Mouse (Mus musculus) cerebellum, adult 8-10 months (tissue): ENCODE measurements at regions not wholly inside any gene's neighbourhood (a gene's known extent, or its start where the extent isn't known, plus 50 kb on each side); places are given as distances from the start of the nearest gene placed in this dataset.

Experiments
- DNase-seq: peaks from one replicate; pipeline ENCODE4 v3.0.0; 2022

DNA sequence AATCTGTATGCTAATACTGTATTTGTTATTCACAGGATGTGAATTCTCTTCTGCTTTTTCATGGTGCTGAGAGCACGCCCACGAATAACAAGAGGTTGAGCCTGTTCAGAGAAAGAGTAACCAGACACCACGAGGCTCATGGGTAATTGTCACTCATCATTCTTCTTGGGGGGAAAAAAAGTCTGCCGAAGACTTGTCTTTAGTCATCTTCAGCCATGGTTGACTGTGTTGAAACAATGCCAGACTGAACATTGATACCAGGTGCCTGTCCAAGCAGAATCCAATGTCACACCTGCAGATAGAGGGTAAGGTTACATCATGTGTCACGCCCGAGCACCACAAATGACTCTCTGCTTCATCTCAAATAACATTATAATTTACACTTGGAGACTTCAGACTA lies 418.5 kb downstream of the Fgf9 start:
- DNase-seq: no peak

DNA sequence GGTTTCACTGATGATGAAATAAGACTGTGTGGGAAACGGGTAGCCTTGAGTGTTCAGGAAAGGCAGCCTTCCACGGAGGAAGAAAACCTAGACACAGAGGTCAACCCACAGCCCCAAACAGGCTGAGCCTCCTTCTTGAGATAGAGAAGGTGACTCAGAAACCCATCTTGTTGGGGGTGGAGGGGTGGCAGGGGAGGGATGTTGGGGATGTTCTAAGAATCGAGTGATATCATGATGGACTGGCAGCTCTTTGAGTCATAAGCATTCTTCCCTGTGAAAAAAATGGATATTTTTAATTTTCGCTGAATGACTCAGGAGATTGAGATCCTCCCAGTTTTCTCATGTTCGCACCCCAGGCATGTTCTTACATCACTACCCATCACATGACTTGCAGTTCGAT lies 417.5 kb downstream of the Fgf9 start:
- DNase-seq: no peak

DNA sequence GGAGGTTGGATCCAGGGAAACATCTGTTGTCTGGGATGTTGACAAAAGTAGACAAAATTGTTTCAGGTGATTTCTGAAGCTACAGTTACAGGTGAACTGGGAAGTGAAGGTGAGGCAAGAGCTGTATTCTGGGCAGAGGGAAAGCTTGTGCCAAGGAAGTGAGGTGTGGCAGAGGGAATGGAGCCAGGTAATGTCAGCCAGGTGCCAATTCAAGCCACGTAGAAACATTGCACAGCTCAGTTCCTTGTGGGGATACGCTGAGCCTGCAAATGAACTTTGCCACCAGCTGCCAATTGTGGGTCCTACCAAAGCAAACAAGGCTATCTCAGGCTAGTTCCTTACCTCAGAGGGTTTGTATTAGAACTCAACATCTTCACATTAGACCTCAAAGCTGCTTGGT lies 410.1 kb downstream of the Fgf9 start:
- no peak for DNase-seq

DNA sequence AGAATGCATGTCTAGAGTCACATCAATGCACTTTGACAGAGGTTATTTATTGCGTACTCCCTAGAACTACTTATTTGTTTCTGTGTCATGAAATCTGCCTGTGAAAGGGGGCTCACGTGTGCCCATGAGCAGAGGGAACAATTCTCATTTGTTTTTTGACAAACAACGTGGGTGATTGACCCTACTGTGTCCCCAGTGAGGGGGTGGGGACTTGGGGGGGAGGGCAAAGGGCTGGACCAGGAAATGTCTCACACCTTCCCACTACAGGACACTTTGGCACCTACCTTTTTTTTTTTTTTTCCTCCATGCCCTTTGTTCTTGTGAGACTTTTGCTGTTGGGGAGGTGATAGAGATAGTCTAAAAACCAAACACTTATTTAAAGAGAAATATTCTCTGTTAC lies 400.3 kb downstream of the Fgf9 start:
- DNase-seq: no peak

DNA sequence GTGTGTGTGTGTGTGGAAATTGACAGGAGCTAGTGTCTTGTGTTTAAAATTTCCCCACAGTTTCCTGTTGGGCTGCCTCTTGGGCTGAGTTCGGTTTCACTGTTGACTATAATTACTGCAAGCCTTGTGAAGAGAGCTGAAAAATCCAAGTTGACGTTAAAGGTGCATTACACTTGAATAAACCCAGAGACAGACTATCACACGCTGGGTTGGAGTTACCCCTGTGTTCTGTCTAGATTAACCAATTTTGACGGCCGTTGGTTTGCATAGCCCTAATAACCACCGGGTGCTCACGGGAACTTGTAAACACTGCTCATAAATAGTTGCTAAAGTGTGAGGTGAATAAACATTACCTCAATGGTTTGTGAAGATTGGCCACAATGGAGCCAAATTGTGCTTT lies 398.1 kb downstream of the Fgf9 start:
- no peak for DNase-seq

DNA sequence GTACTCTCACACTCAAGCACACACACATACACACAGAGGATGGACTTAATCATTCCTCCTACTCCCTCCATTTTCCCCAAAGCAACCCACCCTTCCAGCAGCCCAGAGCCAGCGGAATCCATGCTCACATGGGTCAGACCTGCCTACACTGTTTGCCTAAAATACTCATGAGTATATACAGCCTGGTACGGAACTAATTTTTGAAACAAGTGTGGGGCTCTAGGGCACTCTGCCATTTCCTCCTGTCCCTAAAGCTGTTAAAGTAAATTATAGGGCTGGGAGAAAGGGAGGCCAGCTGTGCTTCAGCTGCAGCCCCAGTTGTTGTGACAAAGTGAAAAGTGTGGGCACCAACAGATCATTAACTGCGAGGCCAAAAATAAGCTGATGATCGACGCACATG lies 397.5 kb downstream of the Fgf9 start:
- no peak for DNase-seq

DNA sequence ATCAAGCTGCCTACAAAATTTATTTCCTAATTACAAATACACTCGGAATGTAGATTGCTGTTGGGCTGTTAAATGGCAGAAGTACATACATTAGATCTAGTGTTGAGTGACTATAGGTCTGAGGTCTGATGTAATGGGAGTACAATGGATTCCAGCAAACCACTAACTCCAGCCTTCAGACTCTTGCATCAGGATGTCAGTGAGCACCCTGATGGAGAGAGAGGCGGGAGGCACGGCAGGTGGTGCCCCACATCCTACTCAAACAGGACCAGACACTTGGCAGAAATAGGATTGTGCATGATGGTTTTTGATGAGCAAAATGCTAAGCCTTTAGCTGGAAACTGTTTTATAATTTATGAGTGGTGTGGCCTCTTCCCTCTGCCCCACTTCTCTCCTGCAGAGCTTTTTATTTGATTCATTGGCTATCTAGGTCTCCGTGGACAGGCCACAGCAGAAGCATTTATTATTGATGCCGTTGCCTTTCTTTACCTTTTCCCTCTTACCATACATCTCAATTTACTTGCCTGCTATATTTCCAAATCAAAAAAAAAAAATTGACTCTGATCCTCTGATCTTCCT lies 376.5 kb downstream of the Fgf9 start:
- peak; percentile 4 for DNase-seq

DNA sequence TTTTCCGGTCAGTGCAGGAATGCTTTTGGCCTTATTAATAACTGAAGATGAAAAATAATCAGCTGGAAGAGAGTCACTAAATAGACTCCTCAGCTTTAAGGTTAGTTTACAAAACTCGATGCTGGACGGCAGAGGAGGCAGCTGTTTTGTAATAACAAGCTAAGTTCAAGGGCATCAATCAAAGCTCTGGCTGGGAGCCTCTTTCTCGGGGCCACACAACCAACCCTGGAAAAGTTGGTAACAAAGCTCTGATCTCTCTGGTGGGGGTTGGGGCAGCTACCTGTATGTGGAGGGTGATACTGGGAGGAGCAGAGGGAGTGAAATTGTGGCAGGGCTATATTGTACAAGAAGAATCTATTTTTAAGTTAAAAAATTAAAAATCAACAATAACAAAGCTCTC lies 374.1 kb downstream of the Fgf9 start:
- DNase-seq: no peak

DNA sequence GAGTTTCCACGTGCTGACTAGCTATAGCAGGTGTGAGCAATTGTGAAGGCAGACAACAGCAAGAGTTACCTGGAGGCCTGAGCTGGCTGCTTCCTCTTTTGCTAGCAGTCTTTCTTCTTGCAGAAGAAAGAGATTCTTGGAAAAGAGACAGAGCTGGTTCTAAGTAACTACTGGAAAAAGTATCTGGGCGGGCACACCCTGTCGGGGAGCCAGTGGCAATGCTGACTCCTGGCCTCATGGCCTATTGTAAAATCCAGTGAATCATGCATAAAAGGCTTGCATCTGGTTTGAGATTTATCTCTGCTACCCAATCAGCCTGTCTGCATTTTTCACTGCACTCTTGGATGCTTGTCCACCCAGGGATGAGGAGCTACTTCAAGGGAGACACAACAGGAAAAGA lies 372.2 kb downstream of the Fgf9 start:
- no peak for DNase-seq

DNA sequence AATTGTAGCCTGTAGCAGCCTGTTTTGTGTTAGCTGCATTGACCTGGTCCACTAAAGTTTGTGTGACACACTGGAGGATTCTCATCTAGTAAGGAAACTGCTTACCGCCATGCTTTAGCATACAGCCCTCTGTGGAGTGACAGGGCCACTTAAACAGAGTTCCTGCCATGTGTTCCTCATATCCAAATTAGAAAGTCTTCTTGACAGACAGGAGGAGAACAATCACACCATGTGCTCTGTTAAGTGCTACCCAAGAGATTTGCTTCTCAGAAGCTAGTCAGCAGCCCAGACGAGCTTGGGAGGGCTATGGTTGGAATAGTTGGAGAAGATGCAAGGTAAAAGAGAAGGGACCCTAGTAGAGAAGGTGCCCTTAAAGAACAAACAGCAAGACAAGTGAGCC lies 369.6 kb downstream of the Fgf9 start:
- DNase-seq: no peak

DNA sequence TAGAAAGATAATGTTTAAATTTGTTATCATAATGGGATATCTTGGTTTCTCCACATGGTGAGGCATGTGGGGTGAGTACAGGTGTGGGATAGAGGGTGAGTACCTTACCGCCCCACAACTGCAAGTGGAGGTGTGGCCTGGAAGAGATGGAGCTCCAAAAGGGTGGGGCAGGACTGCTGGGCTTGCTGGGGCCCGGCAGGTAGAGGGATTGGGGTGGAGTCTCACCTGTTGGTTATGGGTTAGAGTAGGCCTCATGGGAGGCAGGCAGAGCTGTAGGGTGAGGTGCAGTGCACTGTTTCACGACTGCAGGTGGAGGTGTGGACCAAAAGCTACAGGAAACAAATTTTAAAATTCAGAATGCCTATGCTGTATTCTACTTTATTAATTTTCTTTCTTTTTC lies 365.7 kb downstream of the Fgf9 start:
- DNase-seq: no peak

DNA sequence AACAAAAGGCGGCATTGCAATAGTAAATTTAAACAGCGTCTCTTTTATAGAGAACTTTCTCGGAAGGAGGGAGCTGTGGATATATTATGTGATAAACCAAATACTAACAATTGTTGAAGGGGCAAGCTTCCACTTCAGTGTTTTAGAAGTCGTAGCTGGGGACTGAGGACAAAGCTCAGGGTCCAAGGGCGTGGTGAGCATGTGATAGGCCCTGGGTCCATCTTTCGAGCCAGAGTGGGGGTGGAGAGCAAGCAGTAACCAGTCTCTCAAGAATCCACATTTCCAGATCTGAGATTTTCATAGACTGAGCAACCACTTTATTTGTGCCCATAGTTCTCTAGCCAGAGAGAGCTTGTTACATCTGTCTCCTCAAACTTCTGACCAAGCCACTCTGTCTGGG lies 356.1 kb downstream of the Fgf9 start:
- no peak for DNase-seq

DNA sequence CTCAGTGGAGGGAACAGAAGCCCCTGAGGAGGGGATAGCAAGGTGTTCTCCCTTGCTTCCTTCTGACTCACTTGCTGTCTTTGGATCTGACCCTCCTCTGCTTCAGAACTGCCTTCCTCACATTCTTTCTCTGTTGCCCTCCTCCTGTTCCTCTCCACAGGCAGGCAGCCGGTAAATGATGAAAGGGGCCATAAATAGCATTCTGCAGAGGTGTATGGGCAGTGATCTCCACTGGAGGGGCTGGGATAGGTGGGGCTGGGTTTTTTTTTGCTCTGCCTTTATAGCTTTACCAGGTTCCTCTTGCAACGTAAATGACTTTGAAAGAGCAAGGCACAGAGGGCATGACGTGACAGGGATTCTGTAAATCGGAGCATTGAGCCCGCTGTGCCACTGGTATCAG lies 351.6 kb downstream of the Fgf9 start:
- DNase-seq: no peak

DNA sequence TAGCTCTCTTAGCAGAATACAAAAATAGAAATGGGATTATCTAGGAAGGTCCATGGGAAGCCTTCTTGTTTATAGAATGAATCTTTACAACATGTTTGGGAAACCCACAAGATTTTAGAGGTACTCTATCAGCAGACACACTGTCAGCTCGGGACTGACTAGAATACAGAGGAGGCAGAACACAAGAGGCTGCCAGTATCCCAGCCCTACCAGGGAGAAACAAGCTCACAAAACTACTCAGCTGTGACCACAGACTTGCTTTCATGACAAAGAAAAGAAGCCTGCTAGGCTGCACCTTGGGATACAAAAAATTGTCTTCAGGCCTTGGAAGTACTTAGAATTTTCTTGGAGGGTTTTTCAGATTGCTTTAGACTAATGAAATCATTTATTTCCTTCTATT lies 347.2 kb downstream of the Fgf9 start:
- no peak for DNase-seq

DNA sequence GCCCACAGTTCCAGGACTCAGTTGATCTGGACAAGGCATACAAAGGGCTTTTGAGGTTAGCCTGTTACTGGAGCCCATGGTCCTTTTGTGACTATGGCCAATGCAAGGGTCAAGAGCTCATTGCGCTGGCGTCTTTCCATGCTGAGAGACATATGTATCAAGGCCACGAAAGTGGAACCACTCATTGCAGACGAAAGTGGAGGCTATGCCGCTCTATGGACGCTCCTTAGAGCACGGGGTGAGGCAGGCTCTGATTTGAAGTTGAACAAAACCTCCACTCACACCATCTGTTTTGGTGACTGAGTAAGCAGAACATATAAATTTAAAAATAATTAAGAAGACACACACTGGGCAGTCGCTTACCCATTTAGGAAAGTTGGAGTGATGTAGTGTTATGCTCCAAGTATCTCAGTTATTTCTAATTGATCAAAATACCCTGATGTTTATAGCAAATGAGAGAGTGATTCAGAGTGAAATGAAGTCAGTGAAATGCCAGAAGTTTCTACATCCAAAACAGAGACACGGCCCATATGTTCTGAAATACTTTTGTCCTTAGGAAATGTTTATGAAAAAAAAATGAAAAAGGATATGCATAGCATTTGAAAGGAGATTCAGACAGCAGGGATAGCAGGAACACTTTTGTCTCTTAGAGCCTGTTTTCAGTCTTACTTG lies 321.8 kb downstream of the Fgf9 start:
- DNase-seq: no peak

DNA sequence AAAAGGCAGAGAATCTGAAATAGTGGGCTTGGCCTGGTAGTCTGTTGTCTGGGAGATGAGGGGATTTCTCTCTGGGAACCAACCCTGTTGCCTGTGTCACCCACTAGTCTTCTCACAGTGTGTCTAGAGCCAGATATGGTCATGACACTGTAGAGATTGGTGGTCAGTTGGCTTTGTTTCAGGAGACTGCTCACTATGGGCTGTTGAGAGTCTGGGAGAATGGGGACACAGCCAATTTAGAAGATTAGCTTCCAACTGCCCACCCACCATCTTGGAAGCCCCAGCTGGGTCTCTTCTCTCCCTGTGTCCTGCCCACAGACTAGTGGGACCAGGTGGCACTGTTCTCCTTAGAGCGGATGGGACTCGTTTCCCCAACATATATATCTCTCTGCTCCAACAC lies 320.4 kb downstream of the Fgf9 start:
- no peak for DNase-seq

DNA sequence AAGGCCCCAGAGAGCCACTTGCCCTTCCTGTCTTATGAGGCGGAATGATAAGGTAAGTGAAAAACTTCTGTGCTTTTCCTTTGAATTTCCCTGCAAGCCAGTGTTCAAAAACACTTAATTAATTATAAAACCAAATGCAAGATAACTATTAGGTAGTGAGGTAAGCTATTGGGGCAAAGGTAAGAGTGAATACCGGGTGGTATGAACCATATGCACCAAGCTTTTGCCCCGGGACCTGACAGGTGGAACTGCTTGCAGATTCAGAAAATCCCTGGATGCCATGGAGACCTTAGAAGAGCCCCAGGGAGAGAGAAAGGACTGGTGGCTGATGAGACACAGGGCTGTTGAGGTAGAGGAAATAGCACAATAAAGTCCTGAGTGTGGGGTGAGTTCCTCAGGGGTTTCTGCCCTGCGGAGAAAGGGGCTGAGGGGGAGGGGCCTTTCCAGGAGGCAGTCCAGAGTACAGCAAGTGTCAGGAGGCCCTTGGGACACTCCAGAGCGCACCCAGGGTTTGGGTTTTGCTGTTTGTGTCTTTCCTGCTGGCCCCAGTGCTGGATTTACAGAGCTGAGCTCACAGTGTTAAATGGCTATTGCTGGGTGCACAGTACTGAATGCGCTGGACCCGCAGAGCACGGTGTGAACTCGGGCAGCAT lies 317.1 kb downstream of the Fgf9 start:
- no peak for DNase-seq

DNA sequence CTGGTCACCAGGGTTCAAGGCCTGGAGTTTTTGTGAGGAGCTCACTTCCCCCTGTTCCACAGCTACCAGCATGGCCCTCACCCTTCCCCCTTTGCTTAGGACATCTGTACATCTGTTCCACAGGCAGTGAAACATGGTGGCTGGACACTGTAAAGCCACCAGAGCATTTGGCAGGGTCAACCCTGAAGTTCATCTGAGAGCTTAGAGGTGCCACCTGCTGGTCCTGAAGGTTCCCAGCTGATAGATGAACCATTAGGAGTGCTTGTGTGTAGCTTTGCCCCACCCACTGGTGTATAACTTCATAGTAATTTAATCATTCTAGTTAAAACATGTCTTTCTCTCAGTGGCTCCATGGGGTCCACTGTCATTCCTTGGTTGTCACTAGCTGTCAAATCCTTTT lies 304.7 kb downstream of the Fgf9 start:
- peak; percentile 10 for DNase-seq

DNA sequence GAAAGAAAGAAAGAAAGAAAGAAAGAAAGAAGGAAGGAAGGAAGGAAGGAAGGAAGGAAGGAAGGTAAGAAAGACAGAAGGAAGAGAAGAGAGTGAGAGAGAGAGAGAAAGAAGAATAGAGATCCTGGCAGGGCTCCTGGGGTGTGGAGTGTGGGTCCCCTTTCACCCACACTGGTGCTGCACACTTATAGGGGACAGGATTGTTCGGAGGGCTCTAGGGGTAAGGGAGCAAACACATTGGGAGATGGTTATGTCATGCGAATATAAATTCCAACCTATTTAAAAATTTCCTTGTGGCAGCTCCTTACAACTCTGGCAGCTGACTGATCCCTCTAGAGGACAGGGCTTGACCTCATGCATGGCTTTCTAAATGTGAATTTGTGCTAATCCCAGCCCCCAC lies 286.5 kb downstream of the Fgf9 start:
- DNase-seq: no peak

DNA sequence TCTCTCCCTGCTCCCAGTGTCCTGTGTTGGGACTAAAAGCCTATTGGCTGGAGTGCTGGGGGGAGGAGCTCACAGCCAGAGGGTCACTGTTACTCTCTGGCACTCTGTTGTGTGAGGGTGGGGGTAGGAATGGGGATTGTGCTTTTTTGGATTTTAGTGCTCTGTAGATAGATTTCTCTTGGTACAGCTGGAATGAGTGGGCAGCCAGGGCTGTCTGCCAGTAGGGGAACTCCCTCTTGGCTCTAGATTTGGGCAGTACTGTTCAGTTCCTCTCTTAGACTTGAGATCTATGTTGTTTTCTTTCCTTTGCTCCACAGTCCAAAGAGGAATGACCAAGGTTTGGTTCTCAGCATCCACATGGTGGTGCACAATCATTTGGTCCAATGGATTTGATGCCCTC lies 282.6 kb downstream of the Fgf9 start:
- no peak for DNase-seq

DNA sequence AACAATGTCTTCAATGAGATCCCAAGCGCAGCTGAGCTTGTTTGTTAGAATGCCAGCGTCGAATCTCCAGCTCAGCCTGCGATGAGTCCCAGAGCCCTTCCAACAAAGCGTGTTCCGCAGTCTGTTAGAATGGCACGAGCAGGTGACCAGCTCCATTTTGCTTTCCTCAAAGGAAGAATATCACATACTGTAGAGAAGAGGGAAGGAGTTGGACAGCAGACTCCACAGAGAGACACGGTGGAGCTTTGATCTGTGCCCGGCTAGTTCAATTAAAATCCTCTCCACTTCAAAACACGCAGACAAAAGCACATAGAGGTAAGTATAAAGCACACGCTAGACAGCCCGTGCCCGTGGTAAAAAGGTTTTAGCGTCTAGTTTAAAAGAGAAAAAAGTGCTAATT lies 265.8 kb downstream of the Fgf9 start:
- no peak for DNase-seq

DNA sequence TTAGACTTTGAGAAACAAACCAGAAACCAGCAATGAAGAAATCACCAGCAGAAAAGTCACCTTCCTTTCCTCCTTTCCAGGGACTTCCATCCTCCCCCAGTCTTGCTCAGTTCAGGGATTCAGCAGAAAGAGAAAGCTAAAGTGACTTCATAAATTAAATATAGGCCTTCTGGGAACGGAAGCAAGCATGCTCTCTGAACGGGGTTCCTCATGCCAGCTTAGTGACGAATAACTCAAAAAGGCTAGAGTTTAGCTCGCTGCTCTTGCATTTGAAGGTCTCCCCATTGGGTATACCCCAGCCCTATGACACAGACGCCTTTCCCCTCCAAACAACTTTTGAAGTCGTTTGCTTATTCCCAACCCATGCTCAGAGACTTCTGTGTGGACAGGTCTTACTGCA lies 252.8 kb downstream of the Fgf9 start:
- no peak for DNase-seq

DNA sequence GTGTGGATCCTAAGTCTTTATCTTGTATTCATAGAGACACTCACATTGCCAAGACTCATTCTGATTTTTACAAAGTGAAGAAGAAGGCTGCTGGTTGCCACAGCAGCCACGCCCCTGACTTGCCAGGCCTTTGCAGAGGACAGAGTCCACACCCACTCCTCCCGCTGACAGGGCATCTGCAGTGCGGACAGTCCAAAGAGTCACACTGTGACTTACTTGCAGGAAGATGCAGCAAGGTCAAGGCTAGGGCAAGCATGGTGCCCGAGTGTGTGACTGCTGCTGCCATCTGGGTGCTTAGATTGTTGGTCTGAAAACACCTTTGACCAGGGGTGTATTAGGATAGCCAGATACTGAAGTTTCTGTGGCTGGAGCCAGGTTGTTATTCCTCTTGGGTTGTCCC lies 252.1 kb downstream of the Fgf9 start:
- DNase-seq: no peak

DNA sequence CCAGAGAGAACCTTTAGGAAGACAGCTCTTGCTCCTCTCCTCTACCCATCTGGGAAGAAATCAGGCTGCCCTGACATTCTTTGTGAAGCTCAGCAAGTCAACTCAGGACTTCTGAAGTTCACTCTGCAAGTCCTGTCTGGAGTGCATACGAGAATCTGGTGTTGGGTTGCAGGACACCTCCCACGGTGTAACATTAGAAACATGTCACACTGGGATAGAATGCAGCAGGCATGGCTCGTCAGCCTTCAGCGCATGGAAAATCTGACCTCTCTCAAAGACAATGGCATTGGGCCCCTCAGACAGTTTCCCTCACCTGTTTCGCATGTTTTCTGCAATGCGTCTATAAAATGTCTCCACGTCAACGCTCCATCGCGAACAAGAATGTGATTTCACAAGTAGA lies 251.5 kb downstream of the Fgf9 start:
- DNase-seq: no peak

DNA sequence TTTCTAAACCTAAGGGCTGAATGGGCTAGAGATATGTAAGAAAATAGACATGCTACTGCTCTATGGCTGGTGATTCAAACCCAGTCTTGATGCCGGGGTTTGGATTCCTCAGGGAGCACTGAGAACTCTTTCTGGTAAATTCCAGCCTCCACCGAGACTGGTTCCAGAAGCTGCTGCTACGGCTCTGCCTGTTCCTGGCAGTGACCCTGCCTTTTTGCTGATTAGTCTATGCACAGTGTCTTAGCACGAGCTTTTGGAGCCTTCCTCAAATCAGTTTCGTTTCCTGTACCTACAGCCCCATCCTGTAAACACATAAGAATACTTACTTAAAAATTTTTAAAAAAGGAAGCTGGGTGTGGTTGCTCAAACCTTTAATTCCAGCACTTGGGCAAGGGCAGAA lies 250.9 kb downstream of the Fgf9 start:
- no peak for DNase-seq
